Mouse (Mus musculus) retina, postnatal 1 day (tissue): ENCODE data around the gene Abcd2.

Experiments
- DNase-seq: peaks from one replicate; pipeline ENCODE4 v3.0.0-alpha.2; 2012

The Abcd2 gene

GRCm38 (mm10) chr15:91191412-91192222, at the start of gene Abcd2:
Gene Abcd2 (minus strand): TSS chr15:91191799.
- DNase-seq, result peak; percentile 90

GRCm38 (mm10) chr15:91240683-91241335, 49.2 kb upstream of the Abcd2 start:
- DNase-seq, result no peak

- DNase-seq, result no peak
Observed at GRCm38 (mm10) chr15:91237294-91237693, 45.7 kb upstream of the Abcd2 start.

- DNase-seq, result no peak
Observed at GRCm38 (mm10) chr15:91206518-91206917, 14.9 kb upstream of the Abcd2 start.

DNA sequence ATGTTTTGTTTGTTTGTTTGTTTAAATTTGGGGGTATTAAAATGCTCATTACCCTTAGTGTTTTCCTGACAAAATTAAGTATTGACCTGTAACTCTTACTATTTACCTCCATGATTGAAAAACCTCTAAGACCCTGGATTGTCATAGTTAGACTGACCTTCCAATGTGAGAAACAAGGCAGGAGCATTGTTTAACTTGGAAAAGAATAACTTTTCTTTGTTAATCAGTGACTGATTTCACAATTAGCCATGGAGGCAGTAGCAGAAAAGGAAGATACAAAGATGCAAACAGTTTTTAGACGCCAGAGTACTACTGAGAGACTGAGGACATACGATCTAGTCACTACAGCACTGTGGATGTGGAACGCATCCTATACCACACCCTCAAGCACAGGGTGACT, 11.9 kb upstream of the Abcd2 start:
- DNase-seq, result no peak

GRCm38 (mm10) chr15:91202486-91202885, 10.9 kb upstream of the Abcd2 start:
- no peak for DNase-seq

DNA sequence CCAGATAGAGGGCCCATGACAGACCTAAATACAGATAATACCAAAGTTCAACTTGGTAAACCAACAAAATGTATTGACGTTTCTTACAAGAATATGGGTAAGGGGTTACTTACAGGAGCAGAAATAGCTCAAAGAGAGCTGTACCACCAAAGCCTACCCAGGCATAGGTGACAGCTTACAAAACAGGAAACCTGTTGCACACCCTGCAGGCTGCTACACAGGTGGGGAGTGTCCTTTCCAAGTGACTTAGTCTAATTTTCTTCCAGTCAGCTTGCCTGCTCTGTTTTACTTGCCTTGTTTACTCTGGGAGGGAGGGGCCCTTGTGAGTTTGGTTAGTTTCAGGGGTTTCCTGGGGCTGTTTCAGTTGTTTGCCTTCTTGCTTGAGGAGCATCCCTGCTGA, 9.2 kb upstream of the Abcd2 start:
- DNase-seq, result no peak

GRCm38 (mm10) chr15:91199256-91199905, 7.8 kb upstream of the Abcd2 start, which contains the start of gene CN725425:
Gene CN725425 (plus strand): TSS chr15:91199494.
- no peak for DNase-seq

DNA sequence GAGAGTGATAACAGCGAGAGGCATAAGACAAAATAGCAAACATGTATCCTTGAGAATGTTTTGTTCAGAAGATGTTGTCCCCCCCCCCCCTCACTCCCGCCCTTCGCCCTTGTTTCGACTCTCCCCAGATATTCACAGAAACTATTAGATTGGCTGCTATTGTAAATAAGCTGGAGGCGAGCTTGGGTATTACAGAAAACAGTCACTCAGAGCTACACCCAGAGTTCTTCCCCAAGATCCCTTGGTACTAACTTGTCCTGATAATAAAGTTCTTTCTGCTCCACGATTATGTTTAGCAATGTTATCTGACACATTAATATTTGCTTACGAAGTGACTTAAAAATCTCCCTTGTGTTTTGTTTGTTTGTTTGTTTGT, 612 bp upstream of the Abcd2 start:
- DNase-seq, result no peak

GRCm38 (mm10) chr15:91190519-91191207, 936 bp downstream of the Abcd2 start:
- DNase-seq, result peak; percentile 37

- peak; percentile 48 for DNase-seq
Observed at GRCm38 (mm10) chr15:91190026-91190425, 1.6 kb downstream of the Abcd2 start.

DNA sequence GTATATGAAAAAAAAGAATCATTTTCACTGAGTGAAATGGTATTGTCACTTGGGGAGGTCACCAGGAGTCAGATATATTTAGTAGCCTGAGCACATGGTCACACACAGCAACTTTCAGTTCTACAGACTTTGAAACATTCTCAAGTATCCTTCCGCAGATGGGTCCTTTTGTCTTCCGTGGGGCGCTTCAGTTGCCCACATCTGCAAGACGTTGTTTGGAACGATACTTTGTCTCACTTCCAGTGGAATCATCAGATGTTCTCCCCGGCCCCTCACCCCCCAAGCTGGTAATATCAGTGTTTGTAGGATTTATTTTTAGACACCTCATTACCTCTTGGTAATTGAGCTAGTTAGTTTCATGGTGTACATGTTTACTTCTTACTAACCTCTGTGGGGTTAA, 5.2 kb downstream of the Abcd2 start:
- no peak for DNase-seq

DNA sequence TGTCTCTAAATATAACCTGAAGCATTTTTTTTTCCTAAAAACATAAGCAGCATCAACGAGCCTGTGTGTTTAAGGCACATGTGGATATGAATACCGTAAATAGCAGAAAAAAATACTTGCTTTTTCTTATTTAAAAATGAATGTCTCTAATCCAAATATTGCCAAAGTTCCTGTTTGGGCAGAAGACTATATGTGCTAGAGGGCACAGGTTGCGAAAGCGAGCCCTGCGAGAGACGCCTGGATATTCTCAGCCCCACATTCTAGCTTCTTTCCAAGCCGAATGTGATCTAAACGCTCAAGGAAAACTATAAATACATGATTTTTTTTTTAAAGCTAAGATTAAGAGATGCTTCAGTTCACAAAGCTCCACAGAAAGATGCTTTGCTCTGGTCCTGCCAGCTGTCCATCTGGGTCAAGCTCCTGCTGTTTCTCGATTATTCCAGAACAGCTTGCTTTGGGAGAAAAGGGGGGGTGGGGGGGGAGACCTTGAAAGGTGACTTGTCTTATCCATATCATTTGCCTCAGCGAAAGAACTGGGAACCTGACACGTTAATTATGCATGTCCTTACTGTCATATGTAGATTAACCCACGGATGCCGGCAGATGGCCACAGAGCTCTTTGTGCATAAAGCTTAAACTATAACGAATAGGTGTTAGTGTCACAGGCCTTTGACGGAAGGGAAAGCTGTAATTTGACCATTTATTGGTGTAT, 11.5 kb downstream of the Abcd2 start:
- peak; percentile 82 for DNase-seq

DNA sequence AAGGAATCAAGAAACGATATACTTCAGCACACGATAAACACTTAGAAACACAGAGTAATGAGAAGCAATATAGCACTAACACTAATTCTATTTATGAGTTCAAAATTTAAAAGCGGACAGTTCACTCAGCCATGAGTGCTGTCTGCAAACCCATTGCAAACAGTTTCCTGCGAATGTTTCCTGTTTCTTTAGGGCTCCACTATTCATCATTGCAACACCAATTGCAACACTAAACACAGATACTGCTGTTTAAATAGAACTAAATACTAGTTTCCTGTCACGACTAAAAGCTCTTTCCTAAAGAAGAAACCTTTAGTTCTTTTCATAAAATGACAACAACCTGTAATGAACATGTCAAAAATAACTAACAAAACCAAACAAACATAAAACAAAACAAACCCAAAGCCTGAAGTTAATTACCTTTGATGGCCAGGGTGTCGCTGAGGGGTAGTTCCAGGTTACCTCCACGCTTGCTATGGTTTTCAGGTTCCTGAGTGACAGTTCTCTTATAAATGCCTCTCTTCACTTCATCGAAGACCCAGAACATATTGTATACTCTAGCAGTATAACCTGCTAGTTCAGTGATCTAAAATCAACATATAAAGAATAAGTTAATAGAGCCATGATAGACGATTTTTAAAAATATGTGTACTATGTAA, 12.8 kb downstream of the Abcd2 start:
- DNase-seq, result no peak

- DNase-seq, result no peak
Observed at GRCm38 (mm10) chr15:91172193-91172592, 19.4 kb downstream of the Abcd2 start.

DNA sequence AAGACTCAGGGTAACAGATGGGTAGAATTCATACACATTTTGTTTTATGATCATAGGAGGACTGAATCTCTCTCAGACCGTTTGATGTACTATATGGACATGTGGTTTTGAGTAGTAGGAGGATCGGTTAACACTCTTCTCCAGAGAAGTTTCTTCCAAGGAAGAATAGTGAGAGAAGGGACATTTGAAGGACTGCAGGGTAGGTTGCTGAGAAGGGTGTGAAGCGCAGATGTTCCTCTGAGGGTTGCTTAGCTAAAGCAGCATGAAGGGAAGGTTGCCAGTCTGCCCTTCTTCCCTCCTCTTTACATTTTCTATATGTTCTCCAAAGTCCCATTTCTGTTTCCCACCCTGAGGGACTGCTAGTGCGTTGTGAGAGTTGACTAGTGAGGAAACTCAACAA, 20.3 kb downstream of the Abcd2 start:
- no peak for DNase-seq

DNA sequence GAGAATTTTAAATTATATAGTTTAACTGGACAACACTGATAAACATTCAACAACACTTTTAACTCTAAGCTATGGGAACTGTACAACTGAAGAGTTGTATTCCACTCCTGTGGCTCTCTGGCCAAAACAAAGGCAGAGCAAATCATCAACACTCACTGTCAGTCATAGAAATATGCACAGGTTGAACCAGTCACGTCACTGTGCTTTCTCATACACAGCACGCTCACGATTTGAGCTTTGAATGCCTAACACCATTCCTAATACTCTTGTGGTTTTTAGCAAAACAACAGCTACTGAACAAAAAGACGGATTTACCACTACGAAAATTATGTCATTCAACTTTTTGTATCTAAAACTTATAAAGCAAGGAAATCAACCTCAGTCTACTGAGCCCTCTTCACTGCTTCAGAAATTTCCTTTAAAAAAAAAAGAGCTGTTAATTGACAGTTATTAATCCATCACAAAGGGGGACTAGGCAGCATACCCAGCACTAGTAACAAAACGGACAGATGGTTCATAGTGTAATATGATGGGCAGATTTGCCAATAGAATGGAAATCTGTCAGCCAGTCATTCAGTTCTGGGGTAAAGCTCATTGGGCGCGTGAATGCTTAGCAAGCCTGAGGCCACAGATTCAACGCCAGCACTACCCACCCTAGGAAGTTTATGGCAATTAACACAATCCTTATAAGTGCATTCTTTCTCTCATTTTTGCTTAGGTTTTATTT, 20.8 kb downstream of the Abcd2 start:
- DNase-seq, result peak; percentile 68

DNA sequence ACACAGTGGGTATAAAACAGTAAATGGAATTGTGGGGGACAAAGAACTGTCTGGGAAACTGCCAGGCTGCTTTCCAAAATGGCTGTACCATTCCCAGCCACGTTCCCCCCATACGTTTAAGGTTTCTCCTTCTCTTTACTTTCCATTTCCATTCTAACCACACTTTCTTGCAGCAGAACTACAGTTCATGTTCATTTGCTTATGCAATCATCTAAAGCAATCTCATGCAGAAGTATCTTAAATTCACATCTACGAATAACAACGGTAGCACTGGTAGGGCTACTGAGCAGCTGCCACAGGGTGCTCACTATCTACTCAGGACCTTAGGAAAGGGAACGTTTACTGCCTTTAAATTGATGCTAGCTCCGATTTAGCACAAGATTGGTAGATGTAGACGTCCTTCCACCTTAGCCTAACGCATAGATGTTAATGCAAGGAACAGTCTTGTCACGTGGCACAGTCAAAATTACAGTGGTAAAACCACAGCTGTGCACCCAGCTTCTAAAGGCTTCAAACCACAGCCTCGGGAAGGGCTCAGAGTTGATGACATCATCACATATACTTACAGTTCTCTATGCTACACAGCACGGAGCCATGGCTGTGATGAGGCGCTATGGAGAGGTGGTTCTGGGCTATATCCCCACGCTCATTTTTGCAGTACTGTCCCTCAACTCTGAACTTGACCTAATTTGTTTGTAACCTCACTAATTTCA, 23.6 kb downstream of the Abcd2 start:
- DNase-seq, result peak; percentile 64

- DNase-seq, result peak; percentile 82
Observed at GRCm38 (mm10) chr15:91165021-91165420, 26.6 kb downstream of the Abcd2 start.

GRCm38 (mm10) chr15:91163454-91163853, 28.1 kb downstream of the Abcd2 start:
- DNase-seq, result no peak

DNA sequence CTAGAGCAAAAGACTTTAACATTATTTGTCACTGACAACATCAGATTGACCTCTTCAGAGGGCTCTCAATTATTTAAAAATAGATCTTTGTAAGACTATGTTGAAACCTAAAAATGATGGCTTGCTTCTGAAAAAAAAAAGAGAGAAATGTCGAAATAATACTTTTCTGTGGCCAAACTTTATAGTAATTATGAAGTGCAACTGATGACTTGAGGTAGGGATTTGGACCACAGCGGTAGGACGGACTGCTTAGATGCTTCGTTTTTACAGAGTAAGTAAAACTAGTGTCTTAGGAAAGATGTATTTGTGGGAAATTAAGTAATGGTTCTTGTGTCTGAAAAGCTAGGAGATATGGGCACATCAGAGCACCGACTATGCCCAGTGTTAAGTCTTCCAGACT, 30.4 kb downstream of the Abcd2 start:
- DNase-seq, result no peak
